Mouse (Mus musculus): ENCODE data around the gene Trio. TPM values are rescaled to one million over a fixed set of nuclear protein-coding genes. Genes with fewer than 3 reads are reported as not detected.
"Not testable (repeated sequence)": the region's sequence is repeated elsewhere in the genome, so short reads cannot be mapped to it uniquely, and the experiment has no call there.

Gene Trio
- total RNA-seq, 2 experiments from 2014 or later = 187 to 198 TPM

DNA sequence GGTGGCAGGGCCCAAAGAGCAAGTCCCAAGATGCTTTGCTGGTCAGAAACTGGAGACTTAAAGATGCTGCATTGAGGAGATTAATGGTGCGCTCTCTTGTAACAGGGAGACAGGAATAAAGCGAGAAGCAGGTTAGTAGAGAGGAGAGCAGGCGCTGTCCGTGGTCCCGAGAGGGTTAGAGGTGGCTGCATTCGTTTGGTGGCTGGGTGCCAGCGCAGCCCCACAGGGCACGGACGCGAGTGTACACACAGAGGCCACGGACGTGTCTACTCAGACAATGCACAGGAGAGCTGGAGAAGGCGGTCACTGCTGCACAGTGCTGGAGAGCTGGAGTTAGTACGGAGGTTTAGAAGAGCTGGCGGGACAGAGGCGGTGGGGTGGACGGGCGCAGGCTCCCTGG, 278.1 kb downstream of the Trio start:
- intact Hi-C loops (cut with DNase I) = no loop called here
- DNase-seq (ENCODE audit: extremely low spot score in 1 of 2, low spot score in 2 of 2) = no peak

DNA sequence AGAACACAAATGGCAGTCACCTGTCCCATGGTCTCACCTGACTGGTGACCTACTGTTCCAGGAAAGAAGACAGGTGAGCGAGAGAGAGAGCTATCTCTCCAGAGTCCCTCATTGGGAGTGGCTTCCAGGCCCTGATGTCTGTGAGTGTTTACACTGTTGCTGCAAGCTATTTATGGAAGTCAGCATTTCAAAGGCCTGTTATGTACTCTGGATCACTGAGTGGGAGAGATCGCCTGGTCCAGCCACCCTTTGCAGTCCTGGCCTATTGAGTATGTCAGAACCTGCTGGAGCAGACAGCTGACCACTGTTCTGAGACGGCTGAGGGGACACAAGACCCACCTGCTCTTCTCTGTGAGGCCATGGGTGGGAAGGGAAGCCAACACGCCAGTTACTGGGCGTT, 280.7 kb downstream of the Trio start:
- intact Hi-C loops (cut with DNase I) = no loop called here

DNA sequence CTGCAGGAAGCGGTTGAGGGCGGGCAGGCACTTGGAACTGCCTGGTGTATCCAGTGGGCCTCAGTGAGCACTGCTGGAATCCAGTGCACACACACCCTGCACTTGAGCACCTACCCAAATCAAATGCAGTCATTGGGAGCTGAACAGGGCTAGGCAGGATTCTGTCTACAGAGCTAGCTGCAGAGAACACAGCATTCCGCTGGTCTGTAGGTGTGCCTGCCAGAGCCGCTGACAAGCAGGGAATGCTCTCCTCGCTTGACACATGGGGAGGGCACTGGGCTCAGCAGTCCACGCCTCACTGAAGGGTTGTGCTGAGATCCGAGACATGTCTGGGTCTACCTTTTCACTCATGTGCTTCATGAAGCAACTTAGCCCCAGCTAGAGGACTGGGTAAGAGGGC, 285.6 kb downstream of the Trio start:
- DNase-seq (ENCODE audit: extremely low spot score in 1 of 2, low spot score in 2 of 2) = no peak
- intact Hi-C loops (cut with DNase I) = no loop called here

More for the DNA sequence above, 280.7 kb downstream of the Trio start:
- DNase-seq (ENCODE audit: extremely low spot score in 1 of 2, low spot score in 2 of 2) = no peak

DNA sequence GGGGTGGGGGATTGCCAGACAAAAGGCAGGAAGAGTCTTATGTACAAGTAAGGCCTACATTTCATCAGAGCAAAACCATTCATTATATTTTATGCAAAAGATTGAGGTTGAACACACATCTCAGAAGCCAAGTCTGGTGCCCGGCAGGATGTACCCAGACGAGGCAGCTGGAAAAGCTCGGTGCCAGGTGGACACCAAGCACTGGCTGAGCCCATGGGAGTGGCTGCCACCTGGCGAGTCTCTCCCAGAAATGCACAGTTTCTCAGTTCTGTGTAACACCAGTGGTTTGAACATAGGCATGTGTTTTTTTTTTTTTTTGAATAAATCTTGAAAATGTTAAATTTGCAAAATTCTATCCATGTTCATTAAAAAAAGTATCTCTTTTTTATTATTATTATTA, 293.8 kb downstream of the Trio start:
- intact Hi-C loops (cut with DNase I) = no loop called here
- DNase-seq (ENCODE audit: extremely low spot score in 1 of 2, low spot score in 2 of 2) = no peak

GRCm38 (mm10) chr15:27726228-27726627, 299.4 kb downstream of the Trio start:
- no peak for DNase-seq (ENCODE audit: extremely low spot score in 1 of 2, low spot score in 2 of 2)
- intact Hi-C loops (cut with DNase I) = no loop called here

- DNase-seq (ENCODE audit: extremely low spot score in 1 of 2, low spot score in 2 of 2) = no peak
- intact Hi-C loops (cut with DNase I) = no loop called here
Observed at GRCm38 (mm10) chr15:27724796-27725680, 300.6 kb downstream of the Trio start.

DNA sequence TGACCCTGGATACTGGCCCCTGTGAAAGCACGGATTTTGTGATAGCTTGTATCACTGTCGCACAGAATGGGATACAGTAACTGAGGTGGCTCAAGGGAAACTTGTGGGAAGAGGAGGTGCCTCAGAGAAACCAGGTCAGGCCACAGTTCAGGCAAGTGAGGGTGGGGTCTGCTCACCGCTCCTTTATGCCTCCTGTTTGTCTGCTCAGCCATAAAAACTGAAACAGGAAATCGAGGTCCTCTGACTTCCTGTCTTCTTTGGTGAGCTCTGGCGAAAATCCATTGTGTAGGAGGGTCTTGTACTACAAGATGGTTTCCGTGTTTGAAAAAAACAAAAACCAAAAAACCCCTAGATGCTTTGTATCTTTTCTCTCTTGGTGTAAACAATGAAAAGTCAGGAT, 301.4 kb downstream of the Trio start:
- DNase-seq (ENCODE audit: extremely low spot score in 1 of 2, low spot score in 2 of 2) = no peak
- intact Hi-C loops (cut with DNase I) = no loop called here

GRCm38 (mm10) chr15:27723746-27724145, 301.9 kb downstream of the Trio start:
- intact Hi-C loops (cut with DNase I) = no loop called here
- DNase-seq (ENCODE audit: extremely low spot score in 1 of 2, low spot score in 2 of 2) = no peak

DNA sequence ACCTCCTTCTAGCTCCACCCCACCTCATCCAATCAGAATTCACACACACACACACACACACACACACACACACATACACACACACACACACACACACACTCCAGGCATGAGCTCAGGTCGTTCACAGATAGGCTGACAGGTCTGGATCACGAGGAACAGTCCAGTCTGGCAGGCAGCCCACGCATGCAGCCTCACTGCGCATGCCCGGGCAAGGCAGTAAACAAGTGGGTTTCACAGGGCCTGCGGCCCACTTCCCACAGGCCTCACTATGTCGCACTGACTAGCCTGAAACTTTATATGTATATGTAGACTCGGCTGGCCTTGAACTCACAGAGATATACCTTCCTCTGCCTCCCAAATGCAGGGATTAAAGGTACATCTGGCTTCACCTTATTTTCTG, 305.4 kb downstream of the Trio start:
- DNase-seq (ENCODE audit: extremely low spot score in 1 of 2, low spot score in 2 of 2) = peak in 1 of 2 experiments; percentile 38
- intact Hi-C loops (cut with DNase I) = not testable (repeated sequence)

DNA sequence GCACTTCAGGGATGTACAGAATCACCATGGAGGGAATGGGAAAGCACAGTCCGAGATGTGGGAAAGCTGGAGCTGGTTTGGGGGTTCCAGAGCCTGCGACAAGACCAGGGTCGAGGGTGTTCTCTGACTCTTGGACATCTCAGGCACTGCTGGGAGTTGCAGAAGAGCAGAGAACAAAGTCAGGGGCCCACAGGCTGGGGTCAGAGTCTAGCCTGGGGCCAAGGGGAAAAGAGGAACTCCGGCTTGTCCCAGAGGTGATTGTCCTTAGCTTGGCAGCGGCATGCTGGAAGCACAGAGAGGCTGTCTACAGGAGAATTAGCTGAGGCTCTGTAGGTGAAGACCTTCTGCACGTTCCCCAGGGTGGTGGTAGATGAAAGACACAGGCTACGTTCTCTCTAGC, 307.0 kb downstream of the Trio start:
- intact Hi-C loops (cut with DNase I) = loop anchor here (5.0 to 10.0 kb wide), 2 partner anchors 61 to 404 kb away; no protein-coding TSS in a partner anchor
- no peak for DNase-seq (ENCODE audit: extremely low spot score in 1 of 2, low spot score in 2 of 2)

GRCm38 (mm10) chr15:27715331-27715730, 310.3 kb downstream of the Trio start:
- intact Hi-C loops (cut with DNase I) = loop anchor here (5.0 to 10.0 kb wide), 2 partner anchors 58 to 401 kb away; no protein-coding TSS in a partner anchor
- DNase-seq (ENCODE audit: extremely low spot score in 1 of 2, low spot score in 2 of 2) = peak in 1 of 2 experiments; percentile 57

DNA sequence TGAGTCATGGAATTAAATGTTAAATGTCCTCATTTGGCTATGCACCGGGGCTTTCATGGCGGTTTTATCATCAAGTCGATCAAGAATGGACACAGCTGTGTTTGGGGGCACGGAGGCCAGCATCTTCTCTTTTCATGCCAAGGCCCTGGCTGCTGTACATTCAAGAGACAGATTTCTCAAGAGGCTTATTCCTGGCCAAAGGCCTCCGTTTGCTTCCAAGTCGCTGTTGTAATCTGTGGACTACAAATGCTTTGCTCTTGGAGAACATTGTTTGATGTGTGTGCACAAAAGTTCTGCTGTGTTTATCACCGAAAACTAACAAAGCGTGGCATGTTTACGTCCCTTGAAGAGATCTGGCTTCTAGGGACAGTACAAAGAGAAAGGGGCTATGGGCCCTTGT, 314.9 kb downstream of the Trio start:
- intact Hi-C loops (cut with DNase I) = loop anchor here (10.0 kb wide), 1 partner anchor 396 kb away; no protein-coding TSS in a partner anchor
- peak in 1 of 2 experiments; percentile 6 for DNase-seq (ENCODE audit: extremely low spot score in 1 of 2, low spot score in 2 of 2)

GRCm38 (mm10) chr15:27708968-27709612, 316.6 kb downstream of the Trio start:
- peak in 1 of 2 experiments; percentile 18 for DNase-seq (ENCODE audit: extremely low spot score in 1 of 2, low spot score in 2 of 2)
- intact Hi-C loops (cut with DNase I) = no loop called here

DNA sequence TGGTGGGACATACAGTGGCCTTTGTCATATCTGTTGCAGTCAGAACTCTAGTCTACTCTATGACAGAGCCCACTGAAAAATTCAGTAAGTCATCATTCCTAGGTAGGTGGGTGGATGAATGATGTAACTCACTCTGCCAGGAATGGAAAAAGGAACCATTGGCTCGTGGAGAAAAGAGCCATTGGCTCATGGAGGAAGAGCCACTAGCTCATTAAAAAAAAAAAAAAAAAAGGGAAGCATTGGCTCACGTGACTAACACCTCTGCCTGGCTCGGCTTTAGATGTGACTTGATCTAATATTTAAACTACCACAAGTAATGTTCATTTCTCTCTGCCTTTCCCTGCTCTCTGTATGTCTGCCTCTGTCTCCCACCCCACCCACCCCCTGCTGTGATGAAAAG, 317.1 kb downstream of the Trio start:
- intact Hi-C loops (cut with DNase I) = no loop called here
- peak in 1 of 2 experiments; percentile 5 for DNase-seq (ENCODE audit: extremely low spot score in 1 of 2, low spot score in 2 of 2)

DNA sequence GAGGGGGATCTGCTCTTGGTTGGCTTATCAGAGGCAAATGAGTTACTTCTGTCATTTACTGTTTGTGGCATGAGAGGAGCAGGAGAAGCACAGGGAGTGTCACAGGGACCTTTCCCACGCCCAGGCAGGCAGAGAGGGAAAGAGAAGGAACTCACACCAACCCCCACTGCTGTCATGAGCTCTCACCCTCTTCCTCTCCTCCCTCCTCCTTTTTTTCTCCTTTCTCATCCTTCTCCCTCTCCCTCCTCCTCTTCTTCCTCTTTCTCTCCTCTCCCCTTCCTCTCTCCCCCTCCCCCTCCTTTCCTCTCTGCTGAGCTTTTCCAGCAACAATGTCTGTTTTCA, 322.7 kb downstream of the Trio start:
- DNase-seq (ENCODE audit: extremely low spot score in 1 of 2, low spot score in 2 of 2) = no peak
- intact Hi-C loops (cut with DNase I) = no loop called here

DNA sequence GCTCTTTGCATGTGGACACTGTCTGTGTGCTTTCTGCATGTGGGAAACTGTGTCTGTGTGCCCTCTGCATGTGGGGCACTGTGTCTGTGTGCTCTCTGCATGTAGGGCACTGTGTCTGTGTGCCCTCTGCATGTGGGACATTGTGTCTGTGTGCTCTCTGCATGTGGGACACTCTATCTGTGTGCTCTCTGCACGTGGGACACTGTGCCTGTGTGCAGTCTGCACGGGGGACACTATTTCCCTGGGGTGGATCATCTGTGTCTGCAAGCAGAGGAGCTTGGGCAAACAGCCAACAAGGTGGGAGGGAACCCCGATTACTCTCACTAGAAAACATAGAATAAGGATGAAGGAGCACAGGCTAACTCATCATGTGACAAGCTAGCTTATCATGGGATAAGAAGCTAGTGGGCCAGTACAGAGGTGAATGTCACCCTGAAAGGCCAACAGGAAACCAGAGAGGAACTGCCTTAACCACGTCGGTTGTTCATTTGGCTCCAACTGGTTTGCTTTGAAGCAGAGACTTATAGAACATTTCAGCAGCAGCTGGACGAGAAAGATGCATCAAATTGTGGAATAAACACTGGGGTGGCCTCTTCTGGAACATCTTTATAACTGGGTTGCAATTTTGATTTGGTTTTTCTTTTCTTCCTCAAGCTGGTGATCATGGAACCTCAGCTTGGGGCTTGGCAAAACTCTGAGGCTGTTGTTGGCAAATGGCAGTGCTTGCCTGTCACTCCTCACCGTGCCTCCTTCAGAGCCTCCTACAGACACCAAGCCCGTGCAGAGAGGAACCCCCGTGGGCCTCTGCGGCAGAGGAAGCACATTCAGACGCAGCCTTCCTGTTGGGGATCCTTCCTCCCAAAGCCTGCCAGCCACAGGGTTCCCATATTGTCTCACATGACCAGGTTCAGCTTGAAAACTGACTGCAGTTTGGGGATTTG, 323.3 kb downstream of the Trio start:
- intact Hi-C loops (cut with DNase I) = no loop called here
- DNase-seq (ENCODE audit: extremely low spot score in 1 of 2, low spot score in 2 of 2) = peak in 1 of 2 experiments; percentile 65

DNA sequence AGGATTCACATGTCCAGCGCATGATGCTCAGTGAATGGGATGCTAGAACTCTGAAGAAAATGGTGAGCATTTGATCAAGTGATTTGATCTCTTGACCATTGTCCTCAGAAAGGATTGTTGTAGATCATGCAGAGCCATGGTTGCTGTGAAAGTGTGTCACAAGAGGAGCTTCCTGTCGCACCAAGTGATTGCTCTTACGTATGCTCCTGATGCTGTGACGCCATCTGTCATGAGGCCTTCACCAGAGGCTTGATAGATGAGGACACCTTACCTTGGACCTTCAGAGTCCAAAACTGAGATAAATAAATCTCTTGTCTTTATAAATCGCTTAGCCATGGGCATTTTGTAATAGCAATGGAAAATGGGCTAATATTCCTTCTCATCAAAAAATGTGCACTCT, 328.0 kb downstream of the Trio start:
- intact Hi-C loops (cut with DNase I) = no loop called here
- DNase-seq (ENCODE audit: extremely low spot score in 1 of 2, low spot score in 2 of 2) = peak in 1 of 2 experiments; percentile 0

- DNase-seq (ENCODE audit: extremely low spot score in 1 of 2, low spot score in 2 of 2) = peak in 1 of 2 experiments; percentile 4
- intact Hi-C loops (cut with DNase I) = no loop called here
Observed at GRCm38 (mm10) chr15:27693235-27693634, 332.4 kb downstream of the Trio start.

- DNase-seq (ENCODE audit: extremely low spot score in 1 of 2, low spot score in 2 of 2) = peak in 1 of 2 experiments; percentile 0
- intact Hi-C loops (cut with DNase I) = no loop called here
Observed at GRCm38 (mm10) chr15:27692161-27692560, 333.5 kb downstream of the Trio start.

Measured in left cerebral cortex, postnatal 10 days (tissue).